13 mouse cellular contexts compared by ENCODE assay signal in genomic region chr11:116072608-116073007, GRCm38 (mm10). TPM values are rescaled to one million over a fixed set of nuclear protein-coding genes. Genes with fewer than 3 reads are reported as not detected.
"Had no signal": no experiment of that assay in that cellular context is flagged by ENCODE, and none has a peak within 500 bp of the region (broad histone marks: within the 10 kb centered on the region; RNA-seq: fewer than 3 reads in every experiment).

No protein-coding gene starts in this region.

- H3K4me3 ChIP-seq: limb, embryonic 15.5 days; liver, embryonic 12.5 days; neural tube, embryonic 13.5 days; stomach, embryonic 15.5 days had no signal

- H3K27me3 ChIP-seq: limb, embryonic 15.5 days; liver, embryonic 12.5 days; neural tube, embryonic 13.5 days; stomach, embryonic 15.5 days had no signal

- H3K9me3 ChIP-seq: limb, embryonic 15.5 days; liver, embryonic 12.5 days; neural tube, embryonic 13.5 days; stomach, embryonic 15.5 days had no signal

- H3K9ac ChIP-seq: limb, embryonic 15.5 days; liver, embryonic 12.5 days; neural tube, embryonic 13.5 days; stomach, embryonic 15.5 days had no signal

- DNase-seq: kidney, adult 8-10 months; kidney, postnatal 36 days; layer of hippocampus, adult 9-11 months; layer of hippocampus, postnatal 36 days; midbrain, embryonic 14.5 days; retina, postnatal 1 day; thymus, postnatal 4 days had no signal

- H3K27ac ChIP-seq: limb, embryonic 15.5 days; neural tube, embryonic 13.5 days; stomach, embryonic 15.5 days had no signal

- ATAC-seq: intestine, embryonic 16.5 days; liver, embryonic 12.5 days had no signal

- H3K4me2 ChIP-seq: limb, embryonic 15.5 days; liver, embryonic 12.5 days; neural tube, embryonic 13.5 days; stomach, embryonic 15.5 days had no signal

- H3K36me3 ChIP-seq: limb, embryonic 15.5 days; neural tube, embryonic 13.5 days; stomach, embryonic 15.5 days had no signal

RNA-seq across cellular contexts. Expression of gene Trim47, which starts 54.4 kb away (rescaled TPM):
- total RNA-seq: monocyte, adult 5-6 weeks had no signal
